Mouse (Mus musculus) bone marrow, adult 2 months (tissue): ENCODE data around the gene Msantd2.

Experiments used
- CTCF ChIP-seq: fragments of 200-500 bp; IDR thresholded peaks from 2 replicates; pipeline ENCODE4 v1.5.1; 2011; ENCODE audit warnings: low read length, control low read depth; ENCODE audit not compliant: control insufficient read depth, insufficient read depth
- POLR2A ChIP-seq: fragments of 200-500 bp; IDR thresholded peaks from 2 replicates; pipeline ENCODE4 v1.6.1; 2011; ENCODE audit warnings: low read depth, mild to moderate bottlenecking, control low read depth, low read length, borderline replicate concordance; ENCODE audit not compliant: control insufficient read depth

DNA sequence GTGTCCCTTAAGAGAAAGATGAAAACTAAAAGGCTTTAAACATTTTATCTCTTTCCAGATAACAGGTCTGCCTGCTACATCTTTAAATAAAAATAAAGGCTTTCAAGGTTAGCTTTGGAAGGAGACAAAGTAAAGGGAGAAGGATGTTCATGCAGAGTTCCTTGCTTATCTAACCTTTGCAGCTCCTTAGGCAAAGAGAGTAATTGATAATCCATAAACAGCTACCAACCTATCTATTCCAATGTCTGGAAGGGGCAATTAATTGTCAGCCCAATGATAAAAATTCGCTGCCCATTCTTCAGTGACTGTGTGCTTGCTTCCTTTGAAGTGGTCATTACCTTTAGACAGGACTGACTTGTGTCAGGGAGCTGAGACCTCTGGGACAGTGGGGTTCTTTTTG, 74.7 kb downstream of the Msantd2 start:
- no peak for TF ChIP-seq POLR2A
- no peak for TF ChIP-seq CTCF
